Mouse (Mus musculus): ENCODE measurements around the gene Saa2. TPM values are rescaled to one million over a fixed set of nuclear protein-coding genes. Genes with fewer than 3 reads are reported as not detected.

Saa2 gene
- polyA plus RNA-seq, 1 experiment from 2014 or later, result not detected

DNA sequence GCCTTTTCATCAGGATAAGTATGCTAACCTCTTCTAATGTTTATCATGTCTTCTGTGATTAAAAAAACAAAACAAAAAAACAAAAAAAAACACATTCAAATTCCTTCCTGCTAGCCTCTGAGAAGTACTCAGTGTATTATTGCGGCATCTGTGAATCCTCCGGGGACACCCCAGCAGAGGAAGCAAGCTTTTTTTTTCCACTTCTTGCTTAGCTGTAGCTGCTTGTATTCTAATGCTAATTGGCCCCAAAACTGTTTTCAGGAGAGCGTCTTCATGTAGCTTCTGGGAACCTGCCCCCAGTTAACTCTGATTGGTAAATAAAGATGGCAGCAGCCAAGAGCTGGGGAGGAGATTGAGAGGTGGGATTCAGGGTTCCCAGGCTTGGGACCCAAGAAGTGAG is 3.1 kb upstream of the Saa2 start:
- no peak overlapping the region for H3K27ac ChIP-seq (ENCODE audit: low read length)
- H3K9me3 ChIP-seq (ENCODE audit: low read length), result no peaks in the 10 kb centered on the region
- no peak overlapping the region for H3K4me3 ChIP-seq (ENCODE audit: low read length)
- no peaks in the 10 kb centered on the region for H3K36me3 ChIP-seq (ENCODE audit: insufficient read depth, low read length)
- no peak overlapping the region for H3K9ac ChIP-seq (replicated peaks; ENCODE audit: low read length)
- H3K4me1 ChIP-seq (ENCODE audit: insufficient read depth, low read length), result no peaks in the 10 kb centered on the region
- 44% methylated on average over 3 of the region's 3 CpGs for WGBS
- ATAC-seq (ENCODE audit: low FRiP score, low TSS enrichment), result no peak
- no peak overlapping the region for H3K4me2 ChIP-seq (replicated peaks; ENCODE audit: low read depth, low read length)
- no peaks in the 10 kb centered on the region for H3K27me3 ChIP-seq (ENCODE audit: insufficient read depth, low read length)

DNA sequence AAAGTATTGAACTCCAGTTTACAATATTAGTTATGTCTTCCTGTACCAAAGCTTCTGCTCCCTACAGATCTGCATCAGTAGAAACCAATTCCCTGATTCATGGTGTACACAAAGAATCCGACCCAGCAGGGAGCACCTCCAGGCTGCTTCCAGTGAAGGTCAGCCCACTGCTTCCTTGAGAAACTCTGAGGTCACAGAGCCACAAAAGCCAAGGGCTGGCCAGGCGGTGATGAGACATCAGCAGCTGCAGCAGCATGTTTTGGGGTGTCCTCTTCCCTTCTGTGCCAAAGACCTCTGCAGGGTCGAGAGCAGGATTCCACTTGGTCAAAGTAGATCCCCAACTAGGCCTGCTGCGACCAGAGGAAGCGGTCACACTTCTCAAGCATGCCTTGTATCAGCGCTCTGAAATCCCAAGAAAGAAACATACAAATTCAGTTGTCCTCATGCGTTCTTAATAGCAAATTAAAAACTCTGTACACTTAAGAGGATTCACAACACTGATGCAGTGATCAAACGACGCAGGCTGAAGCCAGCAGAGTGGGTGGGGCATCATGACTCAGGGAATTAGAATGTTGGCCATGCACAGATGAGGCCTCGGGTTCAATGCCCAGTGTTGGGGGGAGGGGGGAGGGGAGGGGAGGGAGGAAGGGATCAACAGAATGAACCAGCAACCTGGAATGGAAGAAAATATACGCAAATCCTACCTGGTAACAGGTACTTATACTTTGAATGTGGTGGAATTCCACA is 9.6 kb downstream of the Saa2 start:
- no peaks in the 10 kb centered on the region for H3K27me3 ChIP-seq (ENCODE audit: insufficient read depth, low read length)
- H3K9me3 ChIP-seq (ENCODE audit: low read length), result no peaks in the 10 kb centered on the region
- WGBS, result 78% methylated on average over 11 of the region's 11 CpGs
- no peak for ATAC-seq (ENCODE audit: low FRiP score, low TSS enrichment)
- no peak overlapping the region for H3K4me2 ChIP-seq (replicated peaks; ENCODE audit: low read depth, low read length)
- H3K27ac ChIP-seq (ENCODE audit: low read length), result no peak overlapping the region
- no peaks in the 10 kb centered on the region for H3K4me1 ChIP-seq (ENCODE audit: insufficient read depth, low read length)
- no peak overlapping the region for H3K4me3 ChIP-seq (ENCODE audit: low read length)
- H3K9ac ChIP-seq (replicated peaks; ENCODE audit: low read length), result no peak overlapping the region
- H3K36me3 ChIP-seq (ENCODE audit: insufficient read depth, low read length), result peaks cover 47% of the 10 kb centered on the region

DNA sequence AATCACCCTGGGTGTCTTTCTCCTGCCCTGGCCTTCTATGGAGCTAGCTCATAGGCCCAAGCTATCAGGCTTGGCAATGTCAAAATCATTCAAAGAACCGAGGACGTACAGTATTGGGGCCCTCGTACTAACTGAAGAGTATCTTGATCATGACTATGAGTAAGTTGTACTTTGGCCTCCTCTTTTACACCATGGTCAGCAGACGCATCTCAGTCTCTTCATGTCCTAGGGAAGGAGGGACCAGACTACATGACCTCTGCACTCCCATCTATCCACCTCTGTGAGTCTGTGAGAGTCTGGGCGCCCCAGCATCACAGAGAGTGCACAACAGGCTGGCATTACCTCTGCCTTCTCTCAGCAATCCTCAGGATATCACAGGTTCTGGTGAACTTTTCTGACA is 11.0 kb downstream of the Saa2 start:
- Histone ChIP-seq H3K27me3 (ENCODE audit: insufficient read depth, low read length) (no peaks in the 10 kb centered on the region), H3K4me1 (ENCODE audit: insufficient read depth, low read length) (no peaks in the 10 kb centered on the region), H3K9ac (replicated peaks; ENCODE audit: low read length) (no peak overlapping the region), H3K9me3 (ENCODE audit: low read length) (no peaks in the 10 kb centered on the region), H3K27ac (ENCODE audit: low read length) (no peak overlapping the region), H3K36me3 (ENCODE audit: insufficient read depth, low read length) (peaks cover 53% of the 10 kb centered on the region), H3K4me2 (replicated peaks; ENCODE audit: low read depth, low read length) (no peak overlapping the region), H3K4me3 (ENCODE audit: low read length) (no peak overlapping the region)
- no peak for ATAC-seq (ENCODE audit: low FRiP score, low TSS enrichment)
- 95% methylated on average over 5 of the region's 5 CpGs for WGBS

DNA sequence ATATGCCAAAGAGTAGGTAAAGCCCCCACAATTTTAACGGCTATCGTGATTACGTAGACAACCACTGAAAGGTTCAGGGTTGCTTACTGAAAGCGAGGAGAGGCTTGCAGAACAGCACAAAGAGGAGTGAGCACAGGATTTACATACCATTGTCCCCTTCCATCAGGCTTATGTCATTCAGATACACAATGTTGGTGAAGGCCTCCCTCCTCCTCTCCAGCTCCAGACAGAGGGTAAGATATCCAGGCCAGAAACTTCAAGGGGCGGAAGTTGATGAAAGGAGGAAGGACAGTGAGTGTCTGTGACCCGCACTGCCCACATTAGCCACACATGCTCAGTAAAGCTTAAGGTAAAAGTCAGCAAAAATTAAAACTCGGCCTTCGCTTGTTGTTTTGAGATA is 13.1 kb downstream of the Saa2 start:
- H3K36me3 ChIP-seq (ENCODE audit: insufficient read depth, low read length), result peaks cover 64% of the 10 kb centered on the region
- no peaks in the 10 kb centered on the region for H3K4me1 ChIP-seq (ENCODE audit: insufficient read depth, low read length)
- H3K9ac ChIP-seq (replicated peaks; ENCODE audit: low read length), result no peak overlapping the region
- no peak overlapping the region for H3K4me2 ChIP-seq (replicated peaks; ENCODE audit: low read depth, low read length)
- no peaks in the 10 kb centered on the region for H3K9me3 ChIP-seq (ENCODE audit: low read length)
- no peak overlapping the region for H3K4me3 ChIP-seq (ENCODE audit: low read length)
- 94% methylated on average over 8 of the region's 8 CpGs for WGBS
- H3K27ac ChIP-seq (ENCODE audit: low read length), result no peak overlapping the region
- no peaks in the 10 kb centered on the region for H3K27me3 ChIP-seq (ENCODE audit: insufficient read depth, low read length)
- no peak for ATAC-seq (ENCODE audit: low FRiP score, low TSS enrichment)

DNA sequence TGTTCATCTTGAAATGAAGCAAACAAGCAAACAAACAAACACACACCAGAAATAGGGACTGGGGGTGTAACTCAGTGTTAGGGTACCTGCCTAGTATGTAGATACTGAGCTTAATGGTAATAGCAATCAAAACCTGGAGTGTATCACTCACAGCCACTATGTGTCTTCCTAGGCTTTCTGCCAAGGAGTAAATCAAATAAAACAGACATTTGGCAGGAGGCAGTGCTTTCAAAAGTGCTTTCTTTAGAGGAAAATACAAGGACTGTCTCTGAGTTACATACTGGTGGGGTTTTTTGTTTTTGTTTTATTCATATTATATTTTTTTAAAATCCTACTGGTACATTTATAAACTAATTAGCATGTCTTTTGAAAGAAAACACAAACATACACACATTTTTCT is 15.8 kb downstream of the Saa2 start:
- no peak for ATAC-seq (ENCODE audit: low FRiP score, low TSS enrichment)
- peaks cover 63% of the 10 kb centered on the region for H3K36me3 ChIP-seq (ENCODE audit: insufficient read depth, low read length)
- no peak overlapping the region for H3K27ac ChIP-seq (ENCODE audit: low read length)

DNA sequence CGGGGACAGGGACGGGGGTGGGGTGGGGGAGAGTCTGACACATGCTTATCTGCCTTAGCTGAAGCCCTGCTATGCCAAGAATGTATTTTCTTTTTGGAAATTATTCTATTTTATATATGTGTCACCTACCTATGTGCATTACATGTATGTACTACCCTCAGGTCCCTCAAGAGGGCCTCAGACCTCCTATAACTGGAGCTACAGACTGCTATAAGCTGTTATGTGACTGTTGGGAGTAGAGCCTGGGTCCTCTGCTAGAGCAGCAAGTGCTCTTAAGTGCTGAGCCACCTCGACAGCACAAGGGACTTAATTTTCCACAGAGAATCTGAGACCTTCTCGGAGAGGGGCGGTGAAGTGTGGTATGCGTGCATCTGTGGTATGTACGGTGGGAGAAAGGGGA is 16.9 kb downstream of the Saa2 start:
- H3K9ac ChIP-seq (replicated peaks; ENCODE audit: low read length), result no peak overlapping the region
- no peaks in the 10 kb centered on the region for H3K9me3 ChIP-seq (ENCODE audit: low read length)
- 87% methylated on average over 7 of the region's 7 CpGs for WGBS
- no peak overlapping the region for H3K4me3 ChIP-seq (ENCODE audit: low read length)
- no peak overlapping the region for H3K27ac ChIP-seq (ENCODE audit: low read length)
- no peak overlapping the region for H3K4me2 ChIP-seq (replicated peaks; ENCODE audit: low read depth, low read length)
- H3K4me1 ChIP-seq (ENCODE audit: insufficient read depth, low read length), result no peaks in the 10 kb centered on the region
- H3K27me3 ChIP-seq (ENCODE audit: insufficient read depth, low read length), result no peaks in the 10 kb centered on the region
- no peak for ATAC-seq (ENCODE audit: low FRiP score, low TSS enrichment)
- H3K36me3 ChIP-seq (ENCODE audit: insufficient read depth, low read length), result peaks cover 61% of the 10 kb centered on the region

More for the DNA sequence above, 15.8 kb downstream of the Saa2 start:
- Histone ChIP-seq H3K4me1 (ENCODE audit: insufficient read depth, low read length) (no peaks in the 10 kb centered on the region), H3K9me3 (ENCODE audit: low read length) (no peaks in the 10 kb centered on the region), H3K27me3 (ENCODE audit: insufficient read depth, low read length) (no peaks in the 10 kb centered on the region), H3K4me3 (ENCODE audit: low read length) (no peak overlapping the region), H3K4me2 (replicated peaks; ENCODE audit: low read depth, low read length) (no peak overlapping the region), H3K9ac (replicated peaks; ENCODE audit: low read length) (no peak overlapping the region)

DNA sequence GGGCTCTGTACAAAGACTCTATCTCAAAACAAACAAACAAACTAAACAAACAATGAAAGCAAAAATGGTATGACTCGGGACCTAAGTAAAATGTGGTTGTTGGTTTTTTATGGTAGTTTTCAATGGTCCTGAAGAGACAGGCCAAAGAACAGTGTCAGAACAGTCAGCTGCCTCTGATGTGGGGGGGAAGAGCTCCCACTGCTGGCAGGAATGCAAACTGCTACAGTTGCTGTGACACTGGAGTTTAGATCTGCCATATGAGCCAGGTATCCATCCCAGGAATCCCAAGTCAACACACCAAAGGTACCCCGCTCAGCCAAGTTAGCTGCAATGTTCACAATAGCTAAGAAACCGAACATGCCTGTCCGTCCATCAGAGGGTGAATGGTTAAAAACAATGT is 19.1 kb downstream of the Saa2 start:
- Histone ChIP-seq H3K4me3 (ENCODE audit: low read length) (no peak overlapping the region), H3K27ac (ENCODE audit: low read length) (no peak overlapping the region), H3K27me3 (ENCODE audit: insufficient read depth, low read length) (no peaks in the 10 kb centered on the region), H3K9me3 (ENCODE audit: low read length) (no peaks in the 10 kb centered on the region), H3K36me3 (ENCODE audit: insufficient read depth, low read length) (peaks cover 59% of the 10 kb centered on the region), H3K4me2 (replicated peaks; ENCODE audit: low read depth, low read length) (no peak overlapping the region), H3K9ac (replicated peaks; ENCODE audit: low read length) (no peak overlapping the region), H3K4me1 (ENCODE audit: insufficient read depth, low read length) (no peaks in the 10 kb centered on the region)
- no peak for ATAC-seq (ENCODE audit: low FRiP score, low TSS enrichment)
- WGBS, result 63% methylated on average over 4 of the region's 4 CpGs

DNA sequence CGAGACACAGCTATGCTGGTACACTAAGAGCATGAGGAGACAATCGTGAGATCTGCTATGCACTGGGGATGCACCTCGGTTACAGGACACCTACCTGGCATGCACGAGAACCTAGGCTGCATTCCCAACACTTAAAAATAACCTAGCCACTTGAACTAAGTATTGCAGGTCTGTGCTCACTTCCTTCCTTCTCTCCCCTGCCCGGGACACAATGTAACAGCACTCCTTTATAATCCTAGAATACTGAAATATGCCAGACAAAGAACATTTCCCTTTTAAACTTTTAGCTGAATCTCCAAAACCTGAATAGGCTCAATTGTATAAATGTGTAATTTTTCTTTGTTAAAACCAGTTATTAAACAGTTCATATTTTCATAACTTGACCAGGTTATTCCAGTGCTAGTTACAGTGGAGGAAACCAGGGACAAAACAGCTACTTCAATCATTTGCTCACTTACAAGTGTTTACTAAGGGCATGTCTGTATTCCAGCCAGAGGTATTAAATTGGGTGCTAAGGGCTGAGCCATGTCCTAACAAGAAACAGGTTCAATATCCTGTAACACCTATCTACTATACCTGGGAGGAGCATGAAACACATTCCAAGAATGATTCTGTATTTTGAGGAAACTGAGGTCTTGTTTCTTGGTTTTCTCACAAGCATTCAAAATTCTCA is 37.7 kb downstream of the Saa2 start:
- H3K4me2 ChIP-seq (replicated peaks; ENCODE audit: low read depth, low read length), result no peak overlapping the region
- 92% methylated on average over 5 of the region's 5 CpGs for WGBS
- 0 out of 2 replicates have a peak, but pooled peaks cover 5% of the 10 kb centered on the region for H3K4me1 ChIP-seq (ENCODE audit: insufficient read depth, low read length)
- no peaks in the 10 kb centered on the region for H3K9me3 ChIP-seq (ENCODE audit: low read length)
- no peaks in the 10 kb centered on the region for H3K27me3 ChIP-seq (ENCODE audit: insufficient read depth, low read length)
- ATAC-seq (ENCODE audit: low FRiP score, low TSS enrichment), result no peak
- H3K36me3 ChIP-seq (ENCODE audit: insufficient read depth, low read length), result peaks cover 33% of the 10 kb centered on the region
- no peak overlapping the region for H3K4me3 ChIP-seq (ENCODE audit: low read length)
- H3K27ac ChIP-seq (ENCODE audit: low read length), result no peak overlapping the region
- no peak overlapping the region for H3K9ac ChIP-seq (replicated peaks; ENCODE audit: low read length)

DNA sequence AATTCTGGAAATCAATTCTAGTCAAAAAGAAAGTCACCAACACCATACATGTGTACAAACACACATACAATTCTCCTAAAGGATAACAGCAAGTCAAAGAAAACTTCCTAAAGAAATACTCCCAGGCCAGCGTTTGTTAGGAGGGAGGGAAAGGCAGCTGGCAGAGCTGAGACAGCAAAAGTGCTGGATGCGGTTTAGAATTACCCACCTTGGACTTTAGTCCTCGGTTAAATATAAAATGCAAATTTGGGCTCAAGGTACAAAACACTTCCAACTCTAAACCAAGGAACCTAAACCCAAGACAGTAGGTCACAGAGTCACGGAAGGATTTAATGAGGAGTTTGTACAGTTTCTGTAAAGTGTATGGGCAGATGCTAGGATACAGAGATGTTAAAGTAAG is 42.3 kb downstream of the Saa2 start:
- Histone ChIP-seq H3K4me2 (replicated peaks; ENCODE audit: low read depth, low read length) (no peak overlapping the region; the same call in 1 of the 2 replicates), H3K36me3 (ENCODE audit: insufficient read depth, low read length) (peaks cover 9% of the 10 kb centered on the region; the same call in 1 of the 2 replicates), H3K4me3 (ENCODE audit: low read length) (no peak overlapping the region), H3K9me3 (ENCODE audit: low read length) (no peaks in the 10 kb centered on the region), H3K9ac (replicated peaks; ENCODE audit: low read length) (no peak overlapping the region), H3K27me3 (ENCODE audit: insufficient read depth, low read length) (no peaks in the 10 kb centered on the region), H3K27ac (ENCODE audit: low read length) (peak overlapping the region; percentile 25; the same call in 1 of the 2 replicates), H3K4me1 (ENCODE audit: insufficient read depth, low read length) (peaks cover 24% of the 10 kb centered on the region)
- 70% methylated on average over 4 of the region's 4 CpGs for WGBS
- ATAC-seq (ENCODE audit: low FRiP score, low TSS enrichment), result no peak
